Mouse (Mus musculus): ENCODE measurements around the gene Pcsk7.

DNA sequence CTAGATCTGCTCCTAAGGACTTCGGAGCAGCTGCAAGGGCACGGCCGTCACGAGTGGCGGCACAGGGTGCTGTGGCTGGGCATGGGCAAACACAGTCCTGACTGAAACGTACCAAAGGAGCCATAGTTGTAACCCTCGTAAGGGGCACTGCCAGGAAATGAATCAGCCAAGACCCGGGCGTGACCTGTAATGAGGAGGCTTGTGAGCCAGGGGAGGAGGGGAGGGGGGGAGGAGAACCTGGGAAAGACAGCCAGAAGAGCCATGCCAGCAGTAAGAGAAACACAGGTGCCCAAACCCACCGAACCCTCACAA, 40.5 kb downstream of the Pcsk7 start:
- TF ChIP-seq CTCF (IDR thresholded peaks at IDR 0.05; ENCODE audit: low read depth) (no peak), EP300 (optimal IDR thresholded peaks at IDR 0.05) (no peak)

Measured in stomach, postnatal 0 days (tissue).